Mouse (Mus musculus) cortical plate, adult 2 months (tissue): ENCODE data around the gene Trim41.

Experiments used
- CTCF ChIP-seq: fragments of 200-500 bp; IDR thresholded peaks from 2 replicates; pipeline ENCODE4 v1.5.1; 2011; ENCODE audit warnings: mild to moderate bottlenecking, control low read depth, low read length; ENCODE audit not compliant: insufficient read depth; ENCODE audit errors: extremely low read depth
- POLR2A ChIP-seq: fragments of 200-500 bp; IDR thresholded peaks from 2 replicates; pipeline ENCODE4 v1.6.1; 2011; ENCODE audit warnings: mild to moderate bottlenecking, low read length, control low read depth; ENCODE audit not compliant: insufficient read depth; ENCODE audit errors: extremely low read depth

GRCm38 (mm10) chr11:48830279-48830678, 13.1 kb upstream of the Trim41 start:
- TF ChIP-seq CTCF (no peak), POLR2A (no peak)
